Mouse (Mus musculus): Measurements from ENCODE around the gene Ssbp4.

Ssbp4 gene

GRCm38 (mm10) chr8:70630532-70631381 lies 22.1 kb upstream of the Ssbp4 start:
- peak; percentile 74 for DNase-seq

DNA sequence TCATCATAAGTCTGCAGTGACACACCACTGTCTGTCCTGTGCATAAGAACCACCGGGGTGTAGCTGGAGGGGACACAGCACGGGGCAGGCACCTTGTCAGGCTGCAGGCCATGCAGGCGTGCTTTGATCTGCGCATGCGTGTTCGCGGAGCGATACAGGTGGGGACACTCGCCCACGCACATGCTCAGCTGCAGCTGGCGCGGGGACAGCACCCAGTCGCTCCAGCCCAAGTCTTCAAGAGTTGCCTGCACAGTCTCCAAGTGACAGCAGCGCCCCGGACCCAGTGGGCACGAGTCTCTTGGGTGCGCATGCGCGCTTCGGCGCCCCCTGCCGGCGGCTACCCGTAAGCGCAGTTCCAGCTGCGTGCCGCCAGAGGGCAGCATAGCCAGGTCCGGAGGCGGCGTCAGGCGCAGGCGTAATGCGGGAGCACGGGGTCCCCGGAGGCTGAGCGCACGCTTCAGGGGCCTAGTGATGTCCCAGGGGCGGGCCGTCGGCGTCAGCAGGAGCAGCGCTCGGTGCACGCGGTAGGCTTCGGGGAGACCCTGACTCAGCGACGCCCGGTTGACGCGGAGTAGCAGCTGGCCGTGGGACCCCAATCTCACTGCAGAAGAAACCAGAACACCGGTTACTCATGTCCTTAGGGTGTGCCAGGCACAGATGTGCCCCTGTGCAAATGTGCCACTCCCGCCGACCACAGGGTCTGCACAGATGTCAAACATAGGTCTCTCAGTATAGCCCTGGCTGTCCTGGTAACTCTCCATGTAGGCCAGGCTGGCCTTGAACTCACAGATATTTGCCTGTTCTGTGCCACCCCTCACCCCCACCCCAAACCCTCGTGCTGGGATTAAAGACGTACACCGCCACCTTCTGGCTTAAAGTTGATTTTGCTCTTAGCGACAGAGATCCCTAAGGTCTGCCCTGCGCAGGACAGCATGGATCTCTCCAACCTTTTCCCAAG lies 21.2 kb upstream of the Ssbp4 start:
- peak; percentile 94 for DNase-seq

DNA sequence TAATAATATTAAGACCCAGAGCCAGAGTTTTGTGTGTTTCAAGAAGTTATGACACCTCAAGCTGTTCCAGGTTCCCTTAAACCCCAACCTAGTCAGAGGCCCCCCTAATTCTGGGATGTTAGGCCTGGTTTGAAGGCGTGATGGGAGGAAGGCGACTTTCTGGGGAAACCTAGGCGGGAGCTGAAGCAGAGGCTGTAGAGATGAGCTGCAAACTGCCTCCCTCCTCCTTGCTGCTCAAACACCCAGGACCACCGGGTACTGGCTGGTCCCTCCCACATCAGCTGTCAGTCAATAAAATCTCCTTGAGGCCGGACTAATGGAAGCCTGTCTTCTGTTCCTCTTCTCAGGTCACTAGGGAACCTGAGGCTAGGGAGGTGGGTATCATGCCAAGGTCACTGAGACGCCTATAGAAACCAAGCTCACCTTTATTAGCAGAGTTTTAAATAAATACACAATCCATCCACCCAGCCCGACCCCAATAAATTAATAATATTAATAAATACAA lies 20.4 kb upstream of the Ssbp4 start:
- no peak for DNase-seq

- DNase-seq: no peak
Observed at GRCm38 (mm10) chr8:70627041-70627440, 18.4 kb upstream of the Ssbp4 start.

GRCm38 (mm10) chr8:70625104-70625503 lies 16.4 kb upstream of the Ssbp4 start:
- DNase-seq: peak; percentile 79

DNA sequence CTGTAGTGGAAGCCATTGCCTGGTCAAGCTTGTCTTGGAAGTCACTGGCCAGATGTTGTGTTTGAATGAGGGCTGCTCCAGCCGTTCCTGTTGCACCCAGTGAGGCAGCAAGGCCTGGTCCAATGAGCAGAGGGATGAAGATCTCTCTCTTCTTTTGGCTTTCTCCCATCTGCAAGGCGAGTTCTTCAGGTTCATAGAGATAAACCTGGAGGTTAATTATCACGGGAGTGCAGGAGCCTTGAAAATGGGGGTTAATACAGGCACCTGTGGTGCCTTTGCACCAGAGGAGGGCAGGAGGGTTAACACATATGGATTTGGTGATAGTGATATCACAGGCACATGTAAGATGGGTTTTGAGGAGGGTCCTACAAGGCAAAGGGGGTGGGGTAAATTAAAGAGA lies 13.5 kb upstream of the Ssbp4 start:
- DNase-seq: no peak

GRCm38 (mm10) chr8:70618888-70619334 lies 10.2 kb upstream of the Ssbp4 start:
- no peak for DNase-seq

DNA sequence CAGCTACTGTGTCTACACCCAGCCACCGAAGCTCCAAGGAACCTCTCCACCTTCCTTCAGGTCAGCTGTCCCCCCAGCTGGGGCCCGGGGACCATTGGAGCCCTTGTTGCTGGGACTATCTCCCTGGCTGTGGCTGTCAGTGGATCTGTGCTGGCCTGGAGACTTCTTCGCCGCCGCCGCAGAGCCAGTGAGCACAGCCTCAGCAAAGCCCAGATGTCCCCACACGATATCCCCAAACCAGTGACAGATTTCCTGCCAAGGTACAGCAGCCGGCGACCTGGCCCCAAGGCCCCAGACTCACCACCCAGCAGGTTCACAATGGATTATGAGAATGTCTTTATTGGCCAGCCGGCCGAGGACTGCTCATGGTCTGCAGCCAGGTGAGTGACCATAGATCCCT lies 9.3 kb upstream of the Ssbp4 start:
- no peak for DNase-seq

DNA sequence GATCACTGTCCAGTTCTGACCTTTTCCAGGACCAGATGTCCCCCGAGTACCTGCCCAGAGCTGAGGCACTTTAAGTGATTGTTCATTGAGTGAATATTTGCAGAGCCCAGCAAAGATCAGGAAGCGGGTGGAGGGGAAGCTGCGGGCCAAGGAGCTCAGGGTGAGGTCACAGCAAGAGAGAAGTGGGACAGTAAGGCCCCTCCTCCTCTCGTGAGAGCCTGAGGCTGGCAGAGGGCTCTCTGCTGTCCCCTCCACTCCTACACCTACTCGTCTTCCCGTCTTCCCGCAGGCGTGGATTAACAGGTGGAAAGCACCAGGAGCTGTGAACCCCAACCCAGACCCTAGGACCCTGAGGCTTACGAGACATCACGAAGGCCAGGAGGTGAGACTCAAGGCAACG lies 8.0 kb upstream of the Ssbp4 start:
- DNase-seq: no peak

DNA sequence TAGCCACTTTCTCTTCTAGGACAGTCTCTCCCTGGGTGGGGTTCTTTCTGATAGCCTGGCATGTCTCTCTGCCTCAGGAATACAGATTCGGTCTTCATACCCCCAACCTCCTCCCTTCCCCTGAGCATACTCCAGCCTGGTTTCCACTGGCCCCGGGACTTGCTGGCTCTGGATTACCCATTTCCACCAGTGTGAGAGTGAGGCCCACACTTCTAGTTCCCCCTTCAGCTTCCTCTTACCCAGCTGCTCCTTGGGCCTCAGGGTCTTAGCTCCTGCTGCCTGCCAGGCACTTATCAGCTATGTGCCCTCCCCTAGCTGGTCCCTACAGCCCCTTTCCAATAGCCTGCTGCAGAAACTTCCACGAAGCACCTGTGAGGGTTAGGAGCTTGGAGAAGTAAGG lies 7.2 kb upstream of the Ssbp4 start, which contains the start of gene Lrrc25:
Gene Lrrc25, plus strand, starts transcription at position 262 of the 400 bp plus-strand sequence.
- DNase-seq: no peak

- no peak for DNase-seq
Observed at GRCm38 (mm10) chr8:70615281-70615680, 6.6 kb upstream of the Ssbp4 start.

DNA sequence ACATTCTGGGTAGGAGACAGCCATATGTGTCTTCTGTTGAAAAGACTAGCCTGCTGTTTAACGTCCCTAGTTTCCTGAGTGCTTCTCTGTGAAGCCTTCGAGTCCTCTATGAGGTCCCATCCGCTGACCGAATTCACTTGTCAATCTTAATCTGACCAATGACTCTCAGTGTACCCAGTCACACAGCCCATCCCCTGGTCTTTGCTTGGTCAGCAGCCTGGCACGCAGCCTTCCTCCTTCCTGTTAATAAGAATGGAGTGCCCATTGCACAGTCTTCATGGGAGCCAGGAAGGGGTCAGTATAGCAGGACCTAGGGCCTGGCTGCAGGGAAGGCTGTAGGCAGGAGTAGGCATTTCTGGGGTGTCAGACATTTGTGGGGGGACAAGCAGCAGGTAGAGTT lies 5.8 kb upstream of the Ssbp4 start:
- DNase-seq: no peak

DNA sequence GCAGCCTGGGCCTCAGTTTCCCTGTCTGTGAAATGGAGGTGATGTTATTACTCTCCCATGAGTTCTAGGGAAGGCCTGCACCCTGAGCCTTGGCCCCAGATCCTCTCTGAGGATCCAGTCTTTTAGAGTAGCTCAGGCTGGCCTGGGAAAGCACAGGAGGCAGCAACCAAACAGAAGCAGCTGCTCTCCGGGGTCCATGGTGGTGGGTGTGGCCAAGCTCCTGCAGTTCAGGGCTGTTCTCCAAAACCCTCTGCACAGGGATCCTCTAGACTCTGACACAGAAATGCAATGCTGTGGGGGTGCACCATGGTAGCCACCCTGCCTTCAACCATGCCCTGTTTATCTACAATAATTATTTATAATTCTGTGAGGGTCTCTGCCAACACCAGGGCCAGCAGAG lies 5.1 kb upstream of the Ssbp4 start:
- DNase-seq: no peak

- peak; percentile 93 for DNase-seq
Observed at GRCm38 (mm10) chr8:70611849-70612248, 3.2 kb upstream of the Ssbp4 start.

GRCm38 (mm10) chr8:70610796-70611771 lies 2.4 kb upstream of the Ssbp4 start:
- DNase-seq: peak; percentile 83

DNA sequence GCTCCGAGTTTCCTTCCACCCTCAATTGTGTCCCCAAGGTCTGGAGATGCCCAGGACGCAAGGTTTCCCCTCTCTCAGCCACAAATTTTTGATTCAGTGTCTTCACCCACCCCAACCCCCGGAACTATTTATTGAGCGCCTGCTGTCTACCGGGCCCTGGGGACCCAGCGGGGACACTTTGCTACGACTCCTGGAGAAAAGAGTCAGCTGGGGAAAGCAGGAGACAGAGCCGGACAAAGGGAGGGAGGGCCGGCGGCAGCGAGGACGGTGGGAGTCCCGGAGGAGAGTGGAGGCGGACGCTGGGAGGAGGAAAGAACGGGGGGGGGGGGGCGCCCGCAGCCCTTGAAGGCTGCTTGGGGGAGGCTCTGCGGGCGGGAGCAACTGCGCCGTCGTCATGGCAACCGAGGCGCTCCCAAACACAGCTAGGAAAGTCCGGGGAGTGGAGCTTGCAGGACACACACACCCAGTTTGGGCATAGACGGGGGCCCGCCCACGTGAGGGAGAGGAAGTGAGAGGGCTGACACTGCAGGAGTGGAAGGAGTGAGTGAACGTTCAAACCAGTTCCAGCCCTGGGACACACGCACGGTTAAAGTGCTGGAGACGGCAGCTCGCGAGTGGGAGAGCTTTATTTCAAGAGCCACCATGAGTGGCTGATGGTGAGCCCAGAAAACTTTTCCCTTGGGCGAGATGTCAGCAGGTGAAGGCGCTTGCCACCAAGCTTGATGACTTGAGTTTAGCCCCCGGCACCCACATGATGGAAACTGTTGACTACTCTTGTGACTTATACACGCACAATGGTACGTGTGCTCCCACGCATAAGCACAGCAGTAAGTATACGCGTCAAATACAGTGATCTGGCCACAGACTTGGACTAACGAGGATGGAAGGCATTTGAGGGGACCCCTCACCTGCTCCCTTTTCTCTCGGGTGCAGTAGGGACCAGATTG lies 1.4 kb upstream of the Ssbp4 start:
- peak; percentile 82 for DNase-seq

DNA sequence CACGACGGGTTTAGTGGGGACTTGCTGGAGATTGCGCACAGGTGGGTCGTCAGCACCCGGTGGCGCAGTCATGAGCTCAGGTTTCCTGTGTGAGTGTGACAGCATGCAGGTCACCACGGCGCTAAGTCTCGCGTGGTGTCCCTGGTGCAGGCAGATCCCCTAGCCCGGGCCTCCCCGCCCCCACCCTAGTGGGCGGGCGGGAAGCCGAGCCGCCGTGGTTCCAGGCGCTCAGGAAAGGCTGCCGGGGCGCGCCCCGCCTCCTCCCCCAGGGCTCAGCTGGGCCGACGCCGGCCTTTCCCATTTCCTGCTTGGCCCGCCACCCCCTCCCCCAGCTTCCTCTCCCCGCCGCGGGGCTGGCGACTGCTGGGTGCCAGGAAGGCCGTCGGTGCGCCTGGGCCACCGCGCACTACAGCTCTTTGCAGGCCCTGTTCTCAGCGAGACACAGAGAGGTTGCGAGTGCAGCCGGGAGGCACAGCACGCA lies 736 bp upstream of the Ssbp4 start:
- peak; percentile 85 for DNase-seq

- peak; percentile 48 for DNase-seq
Observed at GRCm38 (mm10) chr8:70607898-70608748, 549 bp downstream of the Ssbp4 start.

DNA sequence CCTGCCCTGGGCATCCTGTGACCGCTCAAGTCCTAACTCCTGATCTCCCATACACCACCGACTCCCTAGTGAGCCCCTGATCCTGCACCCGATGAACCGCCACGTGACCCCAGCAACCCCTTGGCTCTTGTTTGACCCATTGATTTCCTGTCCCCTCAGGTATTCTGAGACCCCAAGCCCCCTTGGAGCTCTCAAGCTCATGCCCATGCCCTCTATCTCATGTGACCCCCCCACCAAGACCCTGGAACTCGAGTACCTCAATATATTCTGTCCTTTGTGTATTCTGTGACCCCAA lies 1.1 kb downstream of the Ssbp4 start:
- peak; percentile 19 for DNase-seq

All from kidney, adult 18-20 months (tissue).